8 mouse cellular contexts compared by ENCODE assay signal in the genomic region with DNA sequence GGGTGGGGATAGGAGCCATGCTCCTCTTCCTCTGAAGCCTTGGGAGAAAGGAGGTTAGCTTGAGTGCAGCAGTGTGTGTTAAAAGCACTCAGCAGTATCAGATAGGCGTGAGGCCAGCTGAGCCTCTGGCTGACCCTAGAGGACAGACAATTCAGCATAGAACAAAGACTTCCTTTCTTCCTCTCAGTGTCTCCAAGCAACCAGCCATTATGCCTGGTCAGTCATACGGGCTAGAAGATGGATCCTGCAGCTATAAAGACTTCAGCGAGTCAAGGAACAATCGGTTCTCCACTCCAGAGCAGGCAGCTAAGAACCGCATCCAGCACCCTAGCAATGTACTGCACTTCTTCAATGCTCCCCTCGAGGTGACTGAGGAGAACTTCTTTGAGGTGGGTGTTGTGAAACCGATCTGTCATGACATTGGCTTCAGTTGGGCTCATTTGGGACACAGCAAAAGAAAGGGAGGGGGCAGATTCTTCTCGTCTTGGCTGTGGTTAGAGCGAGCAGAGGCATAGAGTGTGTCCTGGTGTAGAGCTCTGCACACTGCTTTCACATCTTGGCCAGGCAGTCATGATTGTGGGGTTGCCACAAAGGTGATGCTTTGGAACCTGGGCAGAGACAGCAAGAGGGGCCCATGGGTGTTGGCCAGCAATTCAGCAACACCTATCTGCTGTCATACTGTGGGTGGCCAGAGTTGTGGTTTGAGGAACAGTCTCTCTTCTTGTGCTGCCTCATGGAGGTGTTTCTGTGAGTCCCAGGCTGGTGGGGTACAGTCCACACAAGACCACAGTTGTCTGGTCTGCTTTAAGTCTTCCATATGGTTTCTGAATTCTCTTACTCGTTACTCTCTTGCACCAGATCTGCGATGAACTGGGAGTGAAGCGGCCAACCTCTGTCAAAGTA. TPM values are rescaled to one million over a fixed set of nuclear protein-coding genes. Genes with fewer than 3 reads are reported as not detected.
DNase-seq lines count a peak whose midpoint lies in the region; ATAC-seq and TF ChIP-seq lines count a peak whose summit lies in the region.

No protein-coding gene starts in this region.

- no peak for TF ChIP-seq POLR2A in cortical plate, adult 2 months (IDR thresholded peaks at IDR 0.05; ENCODE audit: extremely low read depth, insufficient read depth, low read length)

- intact Hi-C loops in heart, postnatal 36 days (cut with DNase I): loop anchor here (1.0 kb wide), 1 partner anchor 7 kb away; no protein-coding TSS in a partner anchor

- 49% methylated on average over 12 of the region's 12 CpGs for WGBS in forebrain, embryonic 12.5 days
- 45% methylated on average over 12 of the region's 12 CpGs for WGBS in forebrain, embryonic 15.5 days
- 66% methylated on average over 12 of the region's 12 CpGs for WGBS in lung, embryonic 14.5 days

- no peak for TF ChIP-seq CTCF in cortical plate, adult 2 months (IDR thresholded peaks at IDR 0.05; ENCODE audit: extremely low read depth, insufficient read depth, low read length)
- no peak for TF ChIP-seq CTCF in lung, embryonic 14.5 days (IDR thresholded peaks at IDR 0.05; ENCODE audit: low read depth)

- no peak overlapping the region for H3K4me3 ChIP-seq in forebrain, embryonic 12.5 days (replicated peaks)
- H3K4me3 ChIP-seq in forebrain, embryonic 15.5 days: no peak overlapping the region
- no peak overlapping the region for H3K4me3 ChIP-seq in cortical plate, adult 2 months (ENCODE audit: insufficient read depth, low read length)
- no peak overlapping the region for H3K4me3 ChIP-seq in lung, embryonic 14.5 days (ENCODE audit: low read depth, low read length)

- H3K4me2 ChIP-seq in forebrain, embryonic 12.5 days: no peak overlapping the region
- H3K4me2 ChIP-seq in forebrain, embryonic 15.5 days (replicated peaks): no peak overlapping the region
- no peak overlapping the region for H3K4me2 ChIP-seq in lung, embryonic 14.5 days

- peak overlapping the region; percentile 69 for H3K27ac ChIP-seq in forebrain, embryonic 12.5 days
- no peak overlapping the region for H3K27ac ChIP-seq in forebrain, embryonic 15.5 days (replicated peaks)
- peak overlapping the region; percentile 43; the same call in 1 of the 2 replicates for H3K27ac ChIP-seq in cortical plate, adult 2 months (ENCODE audit: insufficient read depth, low read length)
- H3K27ac ChIP-seq in lung, embryonic 14.5 days (ENCODE audit: low read depth): 0 out of 2 replicates have a peak overlapping the region, but pooled peaks have one; percentile 21

- H3K9ac ChIP-seq in forebrain, embryonic 12.5 days: no peak overlapping the region
- H3K9ac ChIP-seq in forebrain, embryonic 15.5 days (replicated peaks): no peak overlapping the region
- H3K9ac ChIP-seq in lung, embryonic 14.5 days: no peak overlapping the region

- peak; percentile 40; the same call in 1 of the 2 replicates for ATAC-seq in forebrain, embryonic 12.5 days (ENCODE audit: low FRiP score)
- ATAC-seq in forebrain, embryonic 15.5 days (replicated peaks): no peak
- ATAC-seq in lung, embryonic 14.5 days (ENCODE audit: insufficient read depth): no peak

- no peaks in the 10 kb centered on the region for H3K27me3 ChIP-seq in forebrain, embryonic 12.5 days
- H3K27me3 ChIP-seq in forebrain, embryonic 15.5 days: no peaks in the 10 kb centered on the region
- H3K27me3 ChIP-seq in lung, embryonic 14.5 days (ENCODE audit: insufficient read depth, low read length): no peaks in the 10 kb centered on the region

- DNase-seq in heart, postnatal 36 days: peak; percentile 56 to 59
- no peak for DNase-seq in lung, embryonic 14.5 days
- peak; percentile 87 for DNase-seq in retina, postnatal 1 day
- DNase-seq in right cerebral cortex, postnatal 4 days: no peak
- DNase-seq in c-Kit-positive CD71-positive TER-119-positive erythroid progenitor cells, embryonic 14.5 days (ENCODE audit: low spot score): no peak

- peaks cover 55% of the 10 kb centered on the region for H3K4me1 ChIP-seq in forebrain, embryonic 12.5 days
- H3K4me1 ChIP-seq in forebrain, embryonic 15.5 days: peaks cover 29% of the 10 kb centered on the region
- peaks cover 15% of the 10 kb centered on the region for H3K4me1 ChIP-seq in cortical plate, adult 2 months (ENCODE audit: control insufficient read depth, insufficient read depth, low read length)
- no peaks in the 10 kb centered on the region for H3K4me1 ChIP-seq in lung, embryonic 14.5 days (ENCODE audit: insufficient read depth)

- H3K36me3 ChIP-seq in forebrain, embryonic 12.5 days (replicated peaks): peaks cover 74% of the 10 kb centered on the region
- peaks cover 72% of the 10 kb centered on the region for H3K36me3 ChIP-seq in forebrain, embryonic 15.5 days
- H3K36me3 ChIP-seq in lung, embryonic 14.5 days (ENCODE audit: insufficient read depth): peaks cover 75% of the 10 kb centered on the region

- H3K9me3 ChIP-seq in forebrain, embryonic 12.5 days: no peaks in the 10 kb centered on the region
- H3K9me3 ChIP-seq in forebrain, embryonic 15.5 days: no peaks in the 10 kb centered on the region
- H3K9me3 ChIP-seq in lung, embryonic 14.5 days (ENCODE audit: low read depth, low read length): no peaks in the 10 kb centered on the region

RNA-seq across cellular contexts. Expression of gene Ech1, which starts 4.4 kb away (rescaled TPM):
- 63.9 and 64.2 TPM in 2 replicates for polyA plus RNA-seq in forebrain, embryonic 12.5 days (2016; fragmentation: Nextera tagmentation; extraction: Ambion mirVana)
- 85.2 and 86.5 TPM in 2 replicates for polyA plus RNA-seq in forebrain, embryonic 15.5 days (2015; fragmentation: Nextera tagmentation; extraction: Ambion mirVana)
- polyA plus RNA-seq in cortical plate, adult 2 months (2012; rRNA removed): 90.4 and 92.9 TPM in 2 replicates
- 1,000 to 10,000 TPM; 1,832 to 1,909 TPM for total RNA-seq in heart, postnatal 36 days (2021)
- polyA plus RNA-seq in lung, embryonic 14.5 days (2014; fragmentation: Nextera tagmentation; extraction: Ambion mirVana): 127 and 133 TPM in 2 replicates

RNA-seq across cellular contexts. Expression of gene Hnrnpl, which starts 12.3 kb away (rescaled TPM):
- polyA plus RNA-seq in forebrain, embryonic 12.5 days (2016; fragmentation: Nextera tagmentation; extraction: Ambion mirVana): 267 and 357 TPM in 2 replicates
- 231 and 243 TPM in 2 replicates for polyA plus RNA-seq in forebrain, embryonic 15.5 days (2015; fragmentation: Nextera tagmentation; extraction: Ambion mirVana)
- polyA plus RNA-seq in cortical plate, adult 2 months (2012; rRNA removed): 350 and 362 TPM in 2 replicates
- 100 to 1,000 TPM; 240 to 277 TPM for total RNA-seq in heart, postnatal 36 days (2021)
- 254 and 255 TPM in 2 replicates for polyA plus RNA-seq in lung, embryonic 14.5 days (2014; fragmentation: Nextera tagmentation; extraction: Ambion mirVana)

RNA-seq across cellular contexts. Expression of gene Lgals4, which starts 13.0 kb away (rescaled TPM):
- polyA plus RNA-seq in forebrain, embryonic 12.5 days (2016; fragmentation: Nextera tagmentation; extraction: Ambion mirVana): 1.7 and 2.8 TPM in 2 replicates
- polyA plus RNA-seq in forebrain, embryonic 15.5 days (2015; fragmentation: Nextera tagmentation; extraction: Ambion mirVana): 4.2 and 4.9 TPM in 2 replicates
- polyA plus RNA-seq in cortical plate, adult 2 months (2012; rRNA removed): 8.2 and 9.5 TPM in 2 replicates
- total RNA-seq in heart, postnatal 36 days (2021): 10 to 100 TPM; 29.4 to 48.3 TPM
- polyA plus RNA-seq in lung, embryonic 14.5 days (2014; fragmentation: Nextera tagmentation; extraction: Ambion mirVana): 3.2 and 3.7 TPM in 2 replicates

RNA-seq across cellular contexts. Expression of gene Rinl, which starts 31.8 kb away (rescaled TPM):
- 1.2 and 2.5 TPM in 2 replicates for polyA plus RNA-seq in forebrain, embryonic 12.5 days (2016; fragmentation: Nextera tagmentation; extraction: Ambion mirVana)
- 1.8 and 2.5 TPM in 2 replicates for polyA plus RNA-seq in forebrain, embryonic 15.5 days (2015; fragmentation: Nextera tagmentation; extraction: Ambion mirVana)
- polyA plus RNA-seq in cortical plate, adult 2 months (2012; rRNA removed): 2.3 and 2.4 TPM in 2 replicates
- 1 to 10 TPM; 1.8 to 1.9 TPM for total RNA-seq in heart, postnatal 36 days (2021)
- 6.8 and 6.9 TPM in 2 replicates for polyA plus RNA-seq in lung, embryonic 14.5 days (2014; fragmentation: Nextera tagmentation; extraction: Ambion mirVana)

RNA-seq across cellular contexts. Expression of gene Lgals7, which starts 43.0 kb away (rescaled TPM):
- 1.1 and 1.9 TPM in 2 replicates for polyA plus RNA-seq in forebrain, embryonic 12.5 days (2016; fragmentation: Nextera tagmentation; extraction: Ambion mirVana)
- polyA plus RNA-seq in forebrain, embryonic 15.5 days (2015; fragmentation: Nextera tagmentation; extraction: Ambion mirVana): 2.6 and 3.5 TPM in 2 replicates
- polyA plus RNA-seq in cortical plate, adult 2 months (2012; rRNA removed): 1.2 and 1.3 TPM in 2 replicates
- 1 to 10 TPM in 1 of 2 experiments, under 1 TPM in 1; 0.73 to 1.4 TPM for total RNA-seq in heart, postnatal 36 days (2021)
- polyA plus RNA-seq in lung, embryonic 14.5 days (2014; fragmentation: Nextera tagmentation; extraction: Ambion mirVana): 1.0 and 1.7 TPM in 2 replicates

Comparison
In these comparisons a context has a peak if more than half of its experiments do, and no peak if none do; other contexts are left out.
1. DNase-seq: peak in heart, postnatal 36 days (2 of 2) and retina, postnatal 1 day (single experiment); none in lung, embryonic 14.5 days (single experiment), right cerebral cortex, postnatal 4 days (single experiment) and c-Kit-positive CD71-positive TER-119-positive erythroid progenitor cells, embryonic 14.5 days (single experiment).